Mouse (Mus musculus) naive thymus-derived CD4-positive, alpha-beta T cell, adult 2 months (primary cell): Measurements from ENCODE around the gene Nucks1.
"Not testable (repeated sequence)": the region's sequence is repeated elsewhere in the genome, so short reads cannot be mapped to it uniquely, and the experiment has no call there.

ENCODE experiments used
- DNase-seq: peaks from one replicate; pipeline ENCODE4 v3.0.0-alpha.2; 2011; ENCODE audit warnings: low read depth

The Nucks1 gene

GRCm38 (mm10) chr1:131910001-131910648, at the start of gene Nucks1:
TSS of gene Nucks1 (plus strand) at chr1:131910534.
- DNase-seq: peak; percentile 99

- no peak for DNase-seq
These were observed 48.5 kb upstream of the Nucks1 start for GRCm38 (mm10) chr1:131861811-131862210.

- DNase-seq: no peak
These were observed 44.7 kb upstream of the Nucks1 start for GRCm38 (mm10) chr1:131865596-131865995.

GRCm38 (mm10) chr1:131866304-131866999, 43.9 kb upstream of the Nucks1 start:
- DNase-seq: no peak

GRCm38 (mm10) chr1:131867093-131867945, 43.0 kb upstream of the Nucks1 start, which contains the start of gene Rab29:
TSS of gene Rab29 (plus strand) at chr1:131867224.
- DNase-seq: peak; percentile 95

GRCm38 (mm10) chr1:131867946-131868290, 42.4 kb upstream of the Nucks1 start:
- DNase-seq: no peak

GRCm38 (mm10) chr1:131869561-131869960, 40.8 kb upstream of the Nucks1 start:
- DNase-seq: no peak

GRCm38 (mm10) chr1:131872856-131873255, 37.5 kb upstream of the Nucks1 start:
- DNase-seq: no peak

- no peak for DNase-seq
These were observed 30.5 kb upstream of the Nucks1 start for GRCm38 (mm10) chr1:131879816-131880215.

- DNase-seq: peak; percentile 70
These were observed 27.5 kb upstream of the Nucks1 start for GRCm38 (mm10) chr1:131882787-131883186.

- no peak for DNase-seq
These were observed 24.2 kb upstream of the Nucks1 start for GRCm38 (mm10) chr1:131886173-131886572.

- no peak for DNase-seq
These were observed 23.7 kb upstream of the Nucks1 start for GRCm38 (mm10) chr1:131886641-131887040.

GRCm38 (mm10) chr1:131890043-131890658, 20.2 kb upstream of the Nucks1 start:
- no peak for DNase-seq

- DNase-seq: no peak
These were observed 18.9 kb upstream of the Nucks1 start for GRCm38 (mm10) chr1:131891436-131891835.

- DNase-seq: no peak
These were observed 7.7 kb upstream of the Nucks1 start for GRCm38 (mm10) chr1:131902679-131903078.

GRCm38 (mm10) chr1:131903251-131903650, 7.1 kb upstream of the Nucks1 start:
- no peak for DNase-seq

GRCm38 (mm10) chr1:131905497-131905896, 4.8 kb upstream of the Nucks1 start:
- DNase-seq: peak; percentile 26

GRCm38 (mm10) chr1:131908456-131908855, 1.9 kb upstream of the Nucks1 start:
- DNase-seq: no peak

GRCm38 (mm10) chr1:131909236-131909635, 1.1 kb upstream of the Nucks1 start:
- DNase-seq: not testable (repeated sequence)

- DNase-seq: peak; percentile 90
These were observed 582 bp downstream of the Nucks1 start for GRCm38 (mm10) chr1:131910674-131911558.

GRCm38 (mm10) chr1:131917634-131918033, 7.3 kb downstream of the Nucks1 start:
- no peak for DNase-seq
